Mouse (Mus musculus): ENCODE data around the gene Slc17a2. TPM values are rescaled to one million over a fixed set of nuclear protein-coding genes. Genes with fewer than 3 reads are reported as not detected.

Slc17a2 gene
- polyA plus RNA-seq, 1 experiment from 2014 or later = not detected

DNA sequence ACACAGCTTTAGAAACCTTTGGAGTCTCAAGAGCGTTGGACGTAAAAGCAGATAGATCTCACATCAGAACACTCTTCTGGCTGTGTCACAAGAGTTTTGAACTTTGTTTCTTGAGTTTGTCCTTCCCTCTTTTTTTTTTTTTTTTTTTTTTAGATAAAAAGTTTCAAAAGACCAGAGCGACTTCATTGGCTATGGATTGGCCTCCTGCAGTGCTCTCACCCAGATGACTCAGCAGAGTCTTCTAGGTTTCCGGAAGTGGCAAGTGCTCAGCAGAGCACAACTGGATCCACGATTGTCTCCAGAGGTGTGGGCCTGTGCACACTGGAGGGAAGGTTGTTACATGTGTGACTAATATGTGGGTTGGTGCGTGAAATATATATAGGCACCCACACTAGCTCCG lies 28.5 kb upstream of the Slc17a2 start:
- ATAC-seq (ENCODE audit: low FRiP score) = no peak
- DNase-seq (ENCODE audit: low spot score) = no peak
- Histone ChIP-seq H3K27ac (no peak overlapping the region), H3K4me3 (replicated peaks; ENCODE audit: low read length) (no peak overlapping the region), H3K4me1 (replicated peaks; ENCODE audit: control insufficient read depth, insufficient read depth, low read length) (no peaks in the 10 kb centered on the region), H3K27me3 (ENCODE audit: control insufficient read depth, insufficient read depth, low read length) (no peaks in the 10 kb centered on the region), H3K4me2 (replicated peaks) (no peak overlapping the region), H3K36me3 (replicated peaks; ENCODE audit: control insufficient read depth, insufficient read depth) (no peaks in the 10 kb centered on the region), H3K9me3 (ENCODE audit: control insufficient read depth, low read length) (no peaks in the 10 kb centered on the region), H3K9ac (no peak overlapping the region)
- WGBS = 94% methylated on average over 7 of the region's 7 CpGs

DNA sequence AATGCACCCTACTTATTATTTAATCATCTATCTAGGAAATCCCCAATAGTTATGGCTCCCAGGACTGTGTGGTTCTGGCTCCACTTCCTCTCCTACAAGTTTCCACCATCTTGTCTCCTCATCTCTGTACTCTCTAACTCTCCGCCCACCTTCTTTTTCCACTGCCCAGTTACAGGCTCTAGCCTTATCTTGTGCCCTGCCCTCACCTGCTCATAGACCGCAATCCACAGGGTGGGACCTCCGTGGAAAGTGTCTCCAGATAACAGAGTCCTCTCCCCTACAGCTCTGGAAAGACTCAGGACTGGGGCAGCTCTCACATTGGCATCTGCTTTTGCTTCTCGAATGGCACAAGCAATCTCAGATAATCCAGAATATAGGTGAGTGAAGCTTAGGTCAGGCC lies 27.8 kb upstream of the Slc17a2 start:
- ATAC-seq (ENCODE audit: low FRiP score) (no peak), DNase-seq (ENCODE audit: low spot score) (no peak)
- Histone ChIP-seq H3K27me3 (ENCODE audit: control insufficient read depth, insufficient read depth, low read length) (no peaks in the 10 kb centered on the region), H3K36me3 (replicated peaks; ENCODE audit: control insufficient read depth, insufficient read depth) (no peaks in the 10 kb centered on the region), H3K9me3 (ENCODE audit: control insufficient read depth, low read length) (no peaks in the 10 kb centered on the region), H3K9ac (no peak overlapping the region), H3K4me2 (replicated peaks) (no peak overlapping the region), H3K4me3 (replicated peaks; ENCODE audit: low read length) (no peak overlapping the region), H3K27ac (no peak overlapping the region), H3K4me1 (replicated peaks; ENCODE audit: control insufficient read depth, insufficient read depth, low read length) (no peaks in the 10 kb centered on the region)
- 88% methylated on average over 4 of the region's 4 CpGs for WGBS

DNA sequence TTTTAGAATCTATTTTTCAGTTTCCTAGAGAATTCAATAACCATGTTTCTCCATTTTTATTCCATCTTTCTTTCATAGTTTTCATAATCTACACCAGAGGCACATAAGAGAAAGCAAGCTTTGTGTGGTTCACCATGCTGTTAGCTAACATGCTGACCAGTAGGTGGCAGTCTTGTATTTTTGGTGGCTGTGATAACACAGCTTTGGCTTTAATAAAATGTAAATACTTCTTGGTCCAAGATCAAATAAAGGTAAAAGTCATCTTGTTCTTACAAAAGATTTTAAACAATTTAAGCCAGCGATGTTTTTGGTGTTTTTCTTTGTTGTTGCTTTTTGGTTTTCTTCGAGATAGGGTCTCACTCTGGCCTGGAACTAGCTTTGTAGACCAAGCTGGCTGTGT lies 14.3 kb upstream of the Slc17a2 start:
- 54% methylated on average over 2 of the region's 2 CpGs for WGBS

GRCm38 (mm10) chr13:23799405-23799804 lies 7.4 kb upstream of the Slc17a2 start:
- H3K36me3 ChIP-seq (replicated peaks; ENCODE audit: control insufficient read depth, insufficient read depth) = no peaks in the 10 kb centered on the region
- H3K4me2 ChIP-seq (replicated peaks) = no peak overlapping the region
- H3K4me1 ChIP-seq (replicated peaks; ENCODE audit: control insufficient read depth, insufficient read depth, low read length) = no peaks in the 10 kb centered on the region
- no peaks in the 10 kb centered on the region for H3K27me3 ChIP-seq (ENCODE audit: control insufficient read depth, insufficient read depth, low read length)
- H3K4me3 ChIP-seq (replicated peaks; ENCODE audit: low read length) = no peak overlapping the region
- no peak overlapping the region for H3K27ac ChIP-seq
- WGBS = 88% methylated on average over 5 of the region's 5 CpGs
- ATAC-seq (ENCODE audit: low FRiP score) (no peak), DNase-seq (ENCODE audit: low spot score) (no peak)
- H3K9ac ChIP-seq = no peak overlapping the region
- no peaks in the 10 kb centered on the region for H3K9me3 ChIP-seq (ENCODE audit: control insufficient read depth, low read length)

More for the DNA sequence above, 14.3 kb upstream of the Slc17a2 start:
- H3K27ac ChIP-seq = no peak overlapping the region
- ATAC-seq (ENCODE audit: low FRiP score) (peak; percentile 65; the same call in 1 of the 2 replicates), DNase-seq (ENCODE audit: low spot score) (peak; percentile 88)
- no peaks in the 10 kb centered on the region for H3K36me3 ChIP-seq (replicated peaks; ENCODE audit: control insufficient read depth, insufficient read depth)
- no peak overlapping the region for H3K4me2 ChIP-seq (replicated peaks)
- H3K4me3 ChIP-seq (replicated peaks; ENCODE audit: low read length) = no peak overlapping the region
- no peaks in the 10 kb centered on the region for H3K27me3 ChIP-seq (ENCODE audit: control insufficient read depth, insufficient read depth, low read length)
- H3K4me1 ChIP-seq (replicated peaks; ENCODE audit: control insufficient read depth, insufficient read depth, low read length) = no peaks in the 10 kb centered on the region
- H3K9ac ChIP-seq = no peak overlapping the region
- H3K9me3 ChIP-seq (ENCODE audit: control insufficient read depth, low read length) = no peaks in the 10 kb centered on the region

- Histone ChIP-seq H3K9me3 (ENCODE audit: control insufficient read depth, low read length) (no peaks in the 10 kb centered on the region), H3K27ac (no peak overlapping the region), H3K4me3 (replicated peaks; ENCODE audit: low read length) (no peak overlapping the region), H3K27me3 (ENCODE audit: control insufficient read depth, insufficient read depth, low read length) (no peaks in the 10 kb centered on the region), H3K4me2 (replicated peaks) (no peak overlapping the region), H3K9ac (no peak overlapping the region), H3K4me1 (replicated peaks; ENCODE audit: control insufficient read depth, insufficient read depth, low read length) (no peaks in the 10 kb centered on the region), H3K36me3 (replicated peaks; ENCODE audit: control insufficient read depth, insufficient read depth) (no peaks in the 10 kb centered on the region)
- ATAC-seq (ENCODE audit: low FRiP score) = no peak
- DNase-seq (ENCODE audit: low spot score) = no peak
- WGBS = 92% methylated on average over 2 of the region's 2 CpGs
These were observed 2.3 kb upstream of the Slc17a2 start for GRCm38 (mm10) chr13:23804532-23804931.

DNA sequence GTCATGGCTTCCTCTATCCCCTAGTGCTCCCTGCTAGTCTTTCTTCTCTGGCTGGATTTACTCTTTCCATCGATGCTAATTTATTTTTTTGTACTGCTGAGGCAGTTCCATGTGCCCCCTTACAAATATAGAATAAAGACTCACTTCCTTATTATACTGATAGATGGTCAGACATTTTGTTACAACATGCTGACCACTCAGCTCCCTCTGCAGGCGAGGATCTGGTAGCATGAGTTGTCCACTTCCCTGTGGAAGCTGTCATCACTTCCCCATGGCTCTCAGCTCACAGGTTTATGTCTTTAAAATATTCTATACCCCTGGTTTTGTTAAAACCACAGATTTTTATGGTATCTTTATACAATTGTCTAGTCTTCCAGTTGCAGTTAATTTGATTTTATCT lies 9.4 kb downstream of the Slc17a2 start:
- ATAC-seq (ENCODE audit: low FRiP score) (no peak), DNase-seq (ENCODE audit: low spot score) (no peak)
- Histone ChIP-seq H3K27me3 (ENCODE audit: control insufficient read depth, insufficient read depth, low read length) (no peaks in the 10 kb centered on the region), H3K9me3 (ENCODE audit: control insufficient read depth, low read length) (no peaks in the 10 kb centered on the region), H3K4me1 (replicated peaks; ENCODE audit: control insufficient read depth, insufficient read depth, low read length) (no peaks in the 10 kb centered on the region), H3K27ac (no peak overlapping the region), H3K4me3 (replicated peaks; ENCODE audit: low read length) (no peak overlapping the region), H3K4me2 (replicated peaks) (no peak overlapping the region), H3K36me3 (replicated peaks; ENCODE audit: control insufficient read depth, insufficient read depth) (no peaks in the 10 kb centered on the region), H3K9ac (no peak overlapping the region)
- WGBS = 72% methylated on average over 2 of the region's 2 CpGs

GRCm38 (mm10) chr13:23820179-23820940 lies 13.6 kb downstream of the Slc17a2 start:
- Histone ChIP-seq H3K36me3 (replicated peaks; ENCODE audit: control insufficient read depth, insufficient read depth) (no peaks in the 10 kb centered on the region), H3K9ac (no peak overlapping the region), H3K9me3 (ENCODE audit: control insufficient read depth, low read length) (no peaks in the 10 kb centered on the region), H3K4me1 (replicated peaks; ENCODE audit: control insufficient read depth, insufficient read depth, low read length) (no peaks in the 10 kb centered on the region), H3K27me3 (ENCODE audit: control insufficient read depth, insufficient read depth, low read length) (no peaks in the 10 kb centered on the region), H3K4me2 (replicated peaks) (no peak overlapping the region), H3K4me3 (replicated peaks; ENCODE audit: low read length) (no peak overlapping the region), H3K27ac (no peak overlapping the region)
- ATAC-seq (ENCODE audit: low FRiP score) (no peak), DNase-seq (ENCODE audit: low spot score) (no peak)
- 71% methylated on average over 4 of the region's 4 CpGs for WGBS

GRCm38 (mm10) chr13:23822213-23822612 lies 15.4 kb downstream of the Slc17a2 start:
- H3K27me3 ChIP-seq (ENCODE audit: control insufficient read depth, insufficient read depth, low read length) = no peaks in the 10 kb centered on the region
- no peaks in the 10 kb centered on the region for H3K9me3 ChIP-seq (ENCODE audit: control insufficient read depth, low read length)
- no peak overlapping the region for H3K27ac ChIP-seq
- no peaks in the 10 kb centered on the region for H3K4me1 ChIP-seq (replicated peaks; ENCODE audit: control insufficient read depth, insufficient read depth, low read length)
- WGBS = 93% methylated on average over 3 of the region's 3 CpGs
- H3K4me2 ChIP-seq (replicated peaks) = no peak overlapping the region
- no peaks in the 10 kb centered on the region for H3K36me3 ChIP-seq (replicated peaks; ENCODE audit: control insufficient read depth, insufficient read depth)
- no peak overlapping the region for H3K9ac ChIP-seq
- DNase-seq (ENCODE audit: low spot score) = no peak
- H3K4me3 ChIP-seq (replicated peaks; ENCODE audit: low read length) = no peak overlapping the region
- no peak for ATAC-seq (ENCODE audit: low FRiP score)

DNA sequence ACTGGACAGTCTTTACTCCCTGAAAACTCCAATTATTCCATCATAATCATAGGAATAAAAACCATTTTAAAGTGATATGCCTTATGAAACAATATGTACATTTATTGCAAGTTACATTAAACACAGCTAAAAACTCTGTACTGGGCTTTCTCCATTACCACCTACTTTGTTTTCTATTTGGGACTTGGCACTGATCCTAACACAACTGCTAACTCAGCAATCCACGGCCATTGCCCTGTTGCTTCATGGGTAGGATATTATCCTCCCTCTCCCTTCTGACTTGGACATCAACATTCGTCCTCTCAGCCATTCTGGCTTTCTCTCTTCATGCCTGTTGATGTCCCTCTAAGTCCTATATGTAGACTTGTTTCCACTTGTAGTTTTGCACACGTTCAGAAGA lies 19.8 kb downstream of the Slc17a2 start:
- no peak overlapping the region for H3K4me3 ChIP-seq (replicated peaks; ENCODE audit: low read length)
- DNase-seq (ENCODE audit: low spot score) (no peak), ATAC-seq (ENCODE audit: low FRiP score) (no peak)
- H3K9ac ChIP-seq = no peak overlapping the region
- H3K9me3 ChIP-seq (ENCODE audit: control insufficient read depth, low read length) = no peaks in the 10 kb centered on the region
- no peak overlapping the region for H3K27ac ChIP-seq
- H3K4me1 ChIP-seq (replicated peaks; ENCODE audit: control insufficient read depth, insufficient read depth, low read length) = no peaks in the 10 kb centered on the region
- H3K36me3 ChIP-seq (replicated peaks; ENCODE audit: control insufficient read depth, insufficient read depth) = no peaks in the 10 kb centered on the region
- no peaks in the 10 kb centered on the region for H3K27me3 ChIP-seq (ENCODE audit: control insufficient read depth, insufficient read depth, low read length)
- WGBS = 74% methylated on average over 3 of the region's 3 CpGs
- no peak overlapping the region for H3K4me2 ChIP-seq (replicated peaks)

- no peak for ATAC-seq (ENCODE audit: low FRiP score)
These were observed 26.3 kb downstream of the Slc17a2 start for GRCm38 (mm10) chr13:23833053-23833452.

More at GRCm38 (mm10) chr13:23833053-23833452, 26.3 kb downstream of the Slc17a2 start:
- Histone ChIP-seq H3K4me1 (replicated peaks; ENCODE audit: control insufficient read depth, insufficient read depth, low read length) (no peaks in the 10 kb centered on the region), H3K9ac (no peak overlapping the region), H3K4me2 (replicated peaks) (no peak overlapping the region), H3K36me3 (replicated peaks; ENCODE audit: control insufficient read depth, insufficient read depth) (no peaks in the 10 kb centered on the region), H3K9me3 (ENCODE audit: control insufficient read depth, low read length) (no peaks in the 10 kb centered on the region), H3K4me3 (replicated peaks; ENCODE audit: low read length) (no peak overlapping the region), H3K27me3 (ENCODE audit: control insufficient read depth, insufficient read depth, low read length) (no peaks in the 10 kb centered on the region), H3K27ac (no peak overlapping the region)
- WGBS = 16% methylated on average over 6 of the region's 6 CpGs
- DNase-seq (ENCODE audit: low spot score) = peak; percentile 64

Measured in hindbrain, embryonic 14.5 days (tissue).